Mouse (Mus musculus) left cerebral cortex, adult 8-10 months (tissue): ENCODE data around the gene Hoxc9. TPM values are rescaled to one million over a fixed set of nuclear protein-coding genes. Genes with fewer than 3 reads are reported as not detected.

Source experiments
- DNase-seq, 2 experiments: peaks; one replicate each; pipeline ENCODE4 v3.0.0; 2022; ENCODE audit warnings: low spot score in 2 of 2
- total RNA-seq, 4 experiments: library from RNA; stranded (reverse); gene quantifications; 2 replicates each; pipeline ENCODE4 v1.2.4; 2022

Gene Hoxc9
- total RNA-seq, 4 experiments from 2014 or later, result not detected

DNA sequence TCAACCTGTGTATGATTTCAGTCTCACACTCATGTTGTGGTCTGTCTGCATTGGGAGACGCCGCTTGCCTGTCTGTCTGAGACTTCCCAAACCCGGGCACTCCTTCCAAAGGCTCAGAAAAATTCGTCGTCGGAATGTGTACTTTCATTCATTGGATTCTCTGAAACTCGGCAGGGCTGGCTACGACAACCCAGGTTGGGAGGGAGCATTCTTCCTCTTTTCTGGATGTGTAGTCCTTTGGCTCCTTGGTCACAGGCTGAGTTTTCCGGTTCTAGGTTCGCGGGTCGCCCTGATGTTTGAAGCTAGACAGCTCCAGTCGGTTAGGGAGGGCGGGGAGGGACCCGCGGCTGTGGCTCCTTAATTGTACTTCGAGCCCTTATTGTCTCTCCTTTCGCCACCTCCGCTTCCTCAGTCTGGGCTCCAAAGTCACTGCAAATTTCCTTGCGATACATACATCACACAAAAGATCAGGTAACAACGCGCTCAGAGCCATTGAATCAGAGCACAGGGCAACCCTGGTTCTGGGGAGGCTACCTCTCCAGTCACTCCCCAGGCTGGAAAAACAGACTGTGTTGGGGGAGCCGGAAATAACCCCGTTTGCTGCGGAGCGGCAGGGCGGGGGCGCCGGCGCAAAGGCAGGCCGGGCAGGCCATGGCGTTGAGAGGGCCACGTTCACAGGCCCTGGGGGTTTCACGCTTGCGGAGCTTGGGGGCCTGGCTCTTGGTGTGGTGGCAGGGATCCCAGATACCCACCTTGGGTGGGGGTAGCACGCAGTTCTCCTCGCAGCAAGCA, 588 bp downstream of the Hoxc9 start:
- DNase-seq, result no peak

DNA sequence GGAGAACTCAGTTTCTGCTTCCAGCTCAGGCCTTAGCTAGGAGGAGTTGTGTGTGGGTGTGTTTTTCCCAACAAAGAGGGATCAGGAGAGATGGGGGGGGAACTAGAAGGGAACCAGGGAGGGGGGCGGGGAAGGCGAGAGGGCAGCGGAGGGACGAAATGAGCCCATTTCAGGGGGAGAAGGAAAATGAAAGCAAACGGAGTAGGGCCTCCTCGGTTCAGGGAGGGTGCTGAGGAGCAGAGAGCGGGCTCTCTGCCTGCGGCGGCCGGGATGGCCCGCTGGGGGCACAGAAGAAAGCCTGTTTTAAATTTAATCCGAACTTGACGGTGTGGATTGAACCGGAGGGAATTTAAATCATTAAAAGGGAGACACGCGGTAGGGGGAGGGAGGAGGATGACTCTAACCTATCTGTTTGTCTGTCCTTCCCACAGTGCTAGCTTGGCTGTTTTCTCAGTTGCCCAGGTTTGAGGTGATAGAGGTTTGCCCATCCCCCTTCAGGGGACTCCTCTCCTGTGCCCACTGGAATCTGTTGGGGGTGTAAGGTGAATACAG, 1.3 kb downstream of the Hoxc9 start:
- no peak for DNase-seq

DNA sequence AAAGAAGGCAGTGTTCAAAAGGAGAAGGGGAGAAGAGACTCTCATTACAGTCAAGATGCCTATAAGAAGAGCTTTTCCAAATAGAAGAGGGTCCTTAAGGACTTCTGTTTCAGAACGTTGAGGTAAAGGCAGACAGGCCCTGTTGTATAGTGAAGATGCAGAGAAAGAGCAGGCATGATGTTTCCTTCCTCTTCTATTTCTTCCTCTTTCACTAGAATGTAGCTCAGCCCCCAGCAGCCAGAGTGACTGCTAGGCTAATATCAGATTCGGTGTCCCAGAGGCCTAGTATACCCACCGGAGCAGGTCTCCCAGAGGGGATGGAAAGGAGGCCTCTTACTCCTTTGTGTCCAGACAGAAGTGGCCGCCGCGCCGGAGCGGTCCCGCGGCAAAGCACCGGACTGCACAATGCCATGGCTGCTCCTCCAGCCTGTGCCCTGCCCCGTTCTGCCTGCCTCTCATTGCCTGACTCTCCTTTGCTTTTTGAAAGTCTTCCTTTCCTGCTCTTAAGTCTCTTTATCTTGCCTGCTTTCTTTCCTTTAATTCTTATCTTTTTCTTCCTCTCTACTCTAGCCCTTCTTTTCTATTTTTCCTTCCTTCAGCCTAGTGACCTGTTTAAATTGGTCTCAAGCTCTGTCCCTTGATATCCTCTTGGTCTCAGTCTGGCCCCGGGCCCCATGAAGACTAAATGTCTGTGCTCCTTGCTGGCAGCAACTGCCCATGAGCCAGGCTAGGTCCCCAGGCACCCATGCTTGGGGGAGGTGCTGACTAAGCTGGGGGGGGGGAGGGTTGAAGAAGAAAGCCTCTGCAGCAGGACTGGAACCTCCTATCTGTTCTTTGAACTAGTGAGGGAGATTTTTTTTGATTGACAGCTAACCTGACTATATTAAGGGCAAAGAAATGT, 2.6 kb downstream of the Hoxc9 start:
- DNase-seq, result no peak

DNA sequence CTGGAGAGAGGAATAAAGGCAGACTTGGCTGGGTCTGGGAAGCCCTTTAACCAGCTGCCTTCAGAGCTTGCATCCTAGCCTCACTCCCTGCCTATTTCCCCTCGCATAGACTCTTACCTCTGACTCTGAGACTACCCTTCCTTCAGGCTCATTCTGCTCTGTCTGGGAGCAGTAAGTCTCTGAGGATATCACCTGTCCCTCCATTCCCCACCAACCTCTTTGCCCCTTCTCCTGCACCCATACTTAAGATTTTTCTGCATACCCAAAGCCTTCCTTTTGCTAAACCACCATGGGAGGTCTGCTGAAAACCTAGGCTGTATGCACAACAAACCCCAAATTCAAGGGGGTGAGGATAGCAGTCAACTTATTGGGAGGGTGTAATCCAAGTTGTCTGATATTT, 3.7 kb downstream of the Hoxc9 start:
- no peak for DNase-seq

DNA sequence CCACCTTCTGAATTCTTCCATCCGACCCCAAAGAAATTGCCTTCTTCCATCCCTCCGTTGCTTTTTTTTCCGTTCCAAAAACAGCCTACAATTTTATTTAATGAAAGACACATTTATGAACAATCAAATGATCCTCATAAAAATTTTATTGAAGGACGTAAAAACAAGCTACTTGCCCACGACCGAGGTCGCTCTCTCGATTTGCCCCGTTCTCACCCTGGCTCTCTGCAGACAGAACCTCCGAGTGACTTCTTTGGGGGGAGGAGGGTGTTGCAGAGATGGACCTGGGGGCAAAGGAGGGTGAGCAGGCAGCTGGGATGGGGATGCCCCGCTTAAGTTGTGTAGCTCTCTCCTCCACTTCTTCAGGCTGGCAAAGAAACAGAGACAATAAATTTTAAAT, 4.1 kb downstream of the Hoxc9 start:
- DNase-seq, result no peak

DNA sequence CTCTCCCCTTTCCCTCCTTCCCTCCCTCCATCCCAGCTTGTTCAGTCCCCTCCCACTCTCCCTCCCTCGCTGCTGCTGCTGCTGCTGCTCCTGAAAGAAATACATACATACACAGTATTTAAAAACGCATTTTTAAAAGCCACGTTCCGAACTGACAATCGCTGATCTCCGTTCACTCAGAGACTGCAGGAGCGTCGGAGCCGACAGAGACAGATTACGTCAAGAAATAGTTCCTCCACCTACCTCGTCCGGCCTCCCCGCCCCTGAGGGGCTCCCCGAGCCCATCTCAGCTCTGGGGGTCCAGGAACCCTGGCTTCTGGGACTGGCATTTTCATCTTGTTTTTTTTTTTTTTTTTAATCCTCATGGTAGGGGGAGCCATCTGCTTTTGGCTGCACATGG, 4.7 kb downstream of the Hoxc9 start:
- DNase-seq, result no peak

DNA sequence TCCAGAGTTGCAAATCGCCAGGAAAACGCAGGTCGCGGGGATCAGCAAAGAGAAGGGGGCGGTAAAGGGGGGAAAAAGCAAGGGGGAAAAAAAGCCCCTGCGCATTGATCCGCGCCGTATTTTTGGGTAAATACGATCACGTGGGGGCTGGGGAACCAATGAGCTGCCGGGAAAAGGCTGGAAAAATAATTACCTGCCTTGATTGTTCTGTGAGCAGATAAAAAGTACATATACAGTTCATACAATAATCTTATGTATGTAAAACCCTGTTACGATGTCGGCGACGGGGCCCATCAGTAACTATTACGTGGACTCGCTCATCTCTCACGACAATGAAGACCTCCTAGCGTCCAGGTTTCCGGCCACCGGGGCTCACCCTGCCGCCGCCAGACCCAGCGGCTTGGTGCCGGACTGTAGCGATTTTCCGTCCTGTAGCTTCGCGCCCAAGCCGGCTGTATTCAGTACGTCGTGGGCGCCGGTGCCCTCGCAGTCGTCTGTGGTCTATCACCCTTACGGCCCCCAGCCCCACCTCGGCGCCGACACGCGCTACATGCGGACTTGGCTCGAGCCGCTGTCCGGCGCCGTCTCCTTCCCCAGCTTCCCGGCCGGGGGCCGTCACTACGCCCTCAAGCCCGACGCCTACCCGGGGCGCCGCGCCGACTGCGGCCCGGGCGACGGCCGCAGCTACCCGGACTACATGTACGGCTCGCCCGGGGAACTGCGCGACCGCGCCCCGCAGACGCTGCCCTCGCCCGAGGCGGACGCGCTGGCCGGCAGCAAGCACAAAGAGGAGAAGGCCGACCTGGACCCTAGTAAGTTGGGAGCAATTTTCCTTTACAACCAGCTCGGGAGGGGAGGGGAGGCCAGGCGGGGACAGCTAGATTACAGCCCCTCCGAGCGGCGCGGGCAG, 5.4 kb downstream of the Hoxc9 start:
- DNase-seq, result no peak

DNA sequence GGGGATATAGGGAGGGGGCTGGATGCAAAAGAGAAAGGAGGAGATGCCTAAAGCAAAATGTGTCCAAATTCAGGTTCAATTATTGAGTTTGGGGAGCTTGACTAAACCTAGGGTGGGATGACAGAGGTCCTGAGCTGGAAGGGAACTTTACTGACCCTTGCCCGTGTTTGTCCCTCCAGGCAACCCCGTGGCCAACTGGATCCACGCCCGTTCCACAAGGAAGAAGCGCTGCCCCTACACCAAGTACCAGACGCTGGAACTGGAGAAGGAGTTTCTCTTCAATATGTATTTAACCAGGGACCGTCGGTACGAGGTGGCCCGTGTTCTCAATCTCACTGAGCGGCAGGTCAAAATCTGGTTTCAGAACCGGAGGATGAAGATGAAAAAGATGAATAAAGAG, 7.5 kb downstream of the Hoxc9 start:
- DNase-seq, result no peak

DNA sequence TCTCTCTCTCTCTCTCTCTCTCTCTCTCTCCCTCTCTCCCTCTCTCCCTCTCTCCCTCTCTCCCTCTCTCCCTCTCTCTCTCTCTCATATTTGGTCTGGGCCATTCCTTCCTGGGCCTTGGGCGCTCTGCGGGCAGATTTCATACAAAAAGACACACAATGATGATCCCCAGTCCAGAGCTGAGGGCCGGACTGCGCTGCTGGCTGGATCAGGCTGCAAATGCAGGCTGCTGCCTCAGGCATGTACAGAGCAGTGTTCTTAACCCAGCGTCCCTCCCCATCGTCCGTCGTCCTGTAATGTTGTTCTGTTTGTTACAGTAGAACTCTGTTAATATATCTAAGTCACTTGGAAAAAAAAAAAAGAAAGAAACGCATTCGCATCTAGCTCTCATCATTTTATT, 8.3 kb downstream of the Hoxc9 start:
- DNase-seq, result no peak

DNA sequence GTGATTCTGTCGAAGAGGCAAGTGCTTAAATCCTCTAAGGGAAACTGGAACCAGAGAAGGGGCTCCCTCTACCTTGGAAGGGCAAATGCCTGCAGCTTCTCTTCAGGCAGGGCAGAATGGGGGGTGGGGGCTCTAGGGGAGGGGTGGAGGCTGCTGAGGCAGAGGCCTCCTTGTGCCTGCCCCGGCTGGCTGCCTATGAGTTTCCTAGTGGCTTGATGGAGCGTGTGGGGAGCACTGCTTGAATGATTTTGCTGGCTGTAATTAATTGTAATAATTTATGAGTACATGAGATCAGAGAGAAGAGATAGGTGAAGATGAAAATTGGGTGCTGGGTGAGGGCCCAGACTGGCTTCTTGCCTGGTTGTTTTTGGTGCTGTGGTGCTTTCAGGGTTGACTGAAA, 8.7 kb downstream of the Hoxc9 start:
- DNase-seq, result no peak

DNA sequence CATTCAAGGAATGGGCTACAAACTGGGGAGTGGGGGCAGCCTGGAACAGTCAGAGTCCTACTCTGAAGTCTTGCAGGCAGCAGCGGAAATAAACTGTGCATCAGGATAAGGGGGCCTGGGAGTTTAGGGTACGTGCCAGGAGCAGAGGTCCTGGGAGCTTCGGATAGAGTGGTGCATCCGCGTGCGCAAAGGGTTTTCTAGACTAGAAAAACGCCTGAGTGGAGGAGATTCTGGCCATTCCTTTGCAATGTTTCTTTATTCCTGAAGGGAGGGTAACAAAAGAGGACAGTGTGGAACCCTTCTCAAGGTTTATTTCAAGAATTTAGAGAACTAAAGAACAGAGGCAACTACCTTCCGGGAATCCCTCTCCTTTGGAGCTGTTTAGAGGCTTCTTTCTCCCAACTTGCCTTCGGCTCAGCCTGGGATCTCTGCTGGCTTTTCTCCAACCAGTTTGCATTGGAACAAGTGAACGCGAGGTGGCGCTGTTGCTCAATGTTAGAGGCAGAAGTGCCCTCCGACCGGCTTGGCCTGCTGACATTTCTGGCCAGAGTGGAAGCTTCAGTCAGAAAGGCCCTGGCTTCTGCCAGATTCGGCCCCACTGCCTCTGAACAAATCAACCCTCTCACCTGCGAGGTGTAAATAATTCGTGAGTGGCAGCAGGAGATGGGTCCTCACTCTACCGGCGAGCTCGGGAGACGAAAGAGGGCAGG, 11.0 kb downstream of the Hoxc9 start:
- DNase-seq, result peak; percentile 46 to 90

DNA sequence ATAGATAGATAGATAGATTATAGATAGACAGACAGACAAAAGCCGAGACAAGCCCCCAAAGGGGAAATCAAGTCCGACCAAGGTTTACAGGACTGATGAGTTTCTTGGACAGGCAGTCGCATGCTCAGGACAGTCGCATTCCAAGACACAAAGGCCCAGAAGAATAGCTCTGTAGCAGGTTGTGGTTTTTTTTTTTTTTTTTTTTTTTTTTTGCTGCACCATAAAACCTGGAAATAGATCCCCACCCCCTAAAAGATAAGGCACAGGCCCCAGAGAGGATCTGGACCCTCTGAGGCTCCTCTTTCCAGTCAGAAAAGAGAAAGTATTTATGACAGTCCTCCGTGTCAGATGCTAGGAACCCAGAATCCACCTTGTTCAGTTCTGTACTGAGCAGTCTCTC, 11.8 kb downstream of the Hoxc9 start:
- DNase-seq, result no peak

DNA sequence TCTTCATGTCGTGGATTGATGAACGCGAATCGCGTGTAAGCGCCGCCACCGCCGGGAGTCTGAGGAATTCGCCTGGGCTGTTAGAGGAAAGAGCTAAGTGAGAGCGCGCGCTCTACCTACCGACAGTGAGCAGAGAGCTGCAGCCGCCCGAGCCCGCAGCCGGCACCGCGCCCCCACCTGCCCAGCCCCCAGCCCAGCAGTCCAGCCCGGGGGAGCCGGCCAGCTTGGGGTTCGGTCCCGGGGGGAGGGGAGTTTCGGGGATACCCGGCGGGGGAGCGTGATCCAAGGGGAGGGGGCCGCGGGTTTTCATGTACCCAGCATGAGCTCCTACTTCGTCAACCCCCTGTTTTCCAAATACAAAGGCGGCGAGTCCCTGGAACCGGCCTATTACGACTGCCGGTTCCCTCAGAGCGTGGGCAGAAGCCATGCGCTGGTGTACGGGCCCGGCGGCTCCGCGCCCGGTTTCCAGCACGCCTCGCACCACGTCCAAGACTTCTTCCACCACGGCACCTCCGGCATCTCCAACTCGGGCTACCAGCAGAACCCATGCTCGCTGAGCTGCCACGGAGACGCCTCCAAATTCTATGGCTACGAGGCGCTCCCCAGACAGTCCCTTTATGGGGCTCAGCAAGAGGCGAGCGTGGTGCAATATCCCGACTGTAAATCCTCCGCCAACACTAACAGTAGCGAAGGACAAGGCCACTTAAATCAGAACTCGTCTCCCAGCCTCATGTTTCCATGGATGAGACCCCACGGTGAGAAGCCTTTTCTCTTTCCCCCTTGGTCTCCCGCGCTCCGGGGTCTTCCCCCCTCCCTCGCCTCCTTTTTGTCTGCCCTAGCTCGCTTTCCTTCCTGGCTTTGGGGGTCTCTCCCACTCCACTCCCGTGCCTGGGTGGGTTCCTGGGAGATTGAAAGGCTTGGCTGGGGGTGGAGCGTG, 14.5 kb downstream of the Hoxc9 start, which contains the start of gene Hoxc8:
Gene Hoxc8, plus strand, starts transcription at position 147 of the 937 bp plus-strand sequence.
- no peak for DNase-seq

DNA sequence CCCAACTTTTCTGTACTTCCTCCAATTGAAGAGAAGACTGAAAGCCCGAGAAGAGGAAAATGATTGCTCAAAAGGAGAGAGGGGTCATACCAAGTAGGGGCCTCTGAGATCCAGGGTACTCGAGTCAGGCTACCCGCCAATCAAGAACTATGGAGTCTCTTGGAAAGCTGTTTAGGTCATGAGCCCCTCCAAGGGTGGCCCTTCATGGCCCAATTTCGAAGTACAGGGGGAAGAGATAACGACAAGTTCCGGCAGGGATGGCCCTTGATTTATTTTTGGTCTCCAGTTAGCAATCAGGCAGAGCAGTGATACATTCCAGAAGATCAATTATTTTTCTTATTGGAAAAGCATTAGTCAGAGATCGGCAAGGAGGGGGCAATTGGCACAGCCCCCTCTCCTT, 15.5 kb downstream of the Hoxc9 start:
- DNase-seq, result no peak

DNA sequence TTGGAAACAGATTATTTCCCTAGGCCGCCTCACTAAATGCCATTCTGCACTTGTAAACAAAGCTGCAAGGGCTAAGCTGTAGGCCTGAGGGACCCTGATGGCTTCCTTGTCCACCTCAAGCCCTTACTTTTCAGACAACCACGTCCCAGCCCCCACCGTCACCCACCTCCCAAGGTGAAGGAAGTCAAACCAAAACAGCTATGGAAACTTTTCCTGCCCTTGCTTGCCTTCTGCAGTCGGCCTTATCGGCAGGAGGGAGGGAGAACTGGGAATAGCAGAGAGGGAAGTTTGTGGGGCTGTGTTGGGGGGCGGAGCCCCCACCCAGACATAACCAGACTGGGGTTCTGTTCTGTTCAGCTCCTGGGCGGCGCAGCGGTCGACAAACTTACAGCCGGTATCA, 16.0 kb downstream of the Hoxc9 start:
- no peak for DNase-seq

DNA sequence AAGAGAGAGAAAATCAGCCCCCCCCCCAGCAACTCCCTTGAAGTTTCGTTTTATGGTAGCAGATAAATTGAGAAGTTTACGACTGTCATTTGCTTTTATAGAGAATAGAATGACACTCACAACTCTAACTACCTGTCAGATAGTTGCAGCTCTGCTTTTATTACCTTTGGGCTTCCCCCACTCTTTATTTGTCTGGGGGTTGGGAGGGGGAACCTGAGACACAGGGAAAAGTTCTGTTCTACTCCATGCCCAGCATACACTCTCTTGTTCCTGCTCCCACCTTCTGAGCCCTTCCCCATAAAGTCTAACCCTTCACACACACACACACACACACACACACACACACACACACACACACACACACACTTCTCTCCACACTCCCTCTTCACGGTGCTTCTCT, 16.6 kb downstream of the Hoxc9 start:
- DNase-seq, result no peak

DNA sequence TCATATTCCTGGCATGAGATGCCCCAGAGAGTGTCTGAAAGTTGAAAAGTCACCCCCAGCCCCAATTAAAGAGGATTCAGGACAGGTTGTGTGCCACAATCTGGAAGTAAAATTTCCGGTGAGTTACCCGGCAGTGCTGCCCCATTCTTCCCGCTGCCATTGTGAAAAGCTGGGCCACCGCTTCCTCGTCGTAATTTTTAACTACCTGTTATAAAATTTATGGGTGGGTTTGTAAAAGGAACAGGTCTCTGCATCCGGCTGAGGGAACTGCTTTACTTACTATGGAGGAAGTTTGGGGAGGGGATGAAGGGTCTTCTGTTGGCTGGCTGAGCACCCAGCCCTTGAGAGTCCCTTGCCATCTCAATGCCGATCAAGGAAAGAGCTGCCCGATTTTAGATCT, 20.3 kb downstream of the Hoxc9 start:
- no peak for DNase-seq

DNA sequence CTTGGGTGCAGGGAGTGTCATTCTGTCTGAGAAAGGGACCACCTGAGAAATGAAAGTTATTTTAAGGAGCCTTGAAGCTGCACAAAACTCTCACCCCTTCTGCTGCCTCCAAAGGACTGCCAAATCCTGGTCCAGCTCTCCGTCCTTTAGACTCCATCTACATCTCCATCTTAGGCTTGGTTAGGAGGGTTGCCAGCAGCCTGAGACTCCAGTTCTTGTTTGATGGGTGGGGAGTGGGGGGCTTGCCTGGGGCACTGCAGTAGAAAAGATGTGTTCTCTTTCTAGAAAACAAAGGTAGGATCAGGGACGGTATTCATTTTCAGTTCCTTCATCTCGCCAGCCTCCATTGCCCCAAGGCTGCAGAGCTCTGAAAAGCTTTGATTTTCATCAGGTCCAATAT, 21.2 kb downstream of the Hoxc9 start:
- DNase-seq, result no peak

DNA sequence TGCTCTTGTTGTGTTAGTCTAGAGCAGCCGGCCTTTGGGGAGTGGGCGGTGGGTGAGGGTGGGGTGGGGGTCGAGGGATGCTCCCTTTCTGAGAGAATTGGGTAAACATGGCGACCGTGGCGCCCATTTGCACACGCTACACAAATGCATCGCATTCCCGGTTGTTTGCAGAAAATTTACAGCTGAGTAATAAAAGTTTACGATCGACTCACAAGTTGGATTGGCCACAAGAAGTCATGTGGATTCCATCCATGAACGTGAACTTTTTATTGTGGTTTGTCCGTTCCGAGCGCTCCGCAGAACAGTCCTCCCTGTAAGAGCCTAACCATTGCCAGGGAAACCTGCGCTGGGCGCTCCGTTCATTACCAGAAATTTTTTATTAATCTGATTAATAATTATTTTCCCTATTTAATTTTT, 21.7 kb downstream of the Hoxc9 start, which contains the start of gene Hoxc6:
Gene Hoxc6, plus strand, starts transcription at position 319 of the 417 bp plus-strand sequence.
- DNase-seq, result no peak
